Mouse (Mus musculus): ENCODE measurements around the gene Adgrb2. TPM values are rescaled to one million over a fixed set of nuclear protein-coding genes. Genes with fewer than 3 reads are reported as not detected.

The Adgrb2 gene
- total and polyA plus RNA-seq, 3 experiments = 0.04 to 0.15 TPM; not detected in 1

DNA sequence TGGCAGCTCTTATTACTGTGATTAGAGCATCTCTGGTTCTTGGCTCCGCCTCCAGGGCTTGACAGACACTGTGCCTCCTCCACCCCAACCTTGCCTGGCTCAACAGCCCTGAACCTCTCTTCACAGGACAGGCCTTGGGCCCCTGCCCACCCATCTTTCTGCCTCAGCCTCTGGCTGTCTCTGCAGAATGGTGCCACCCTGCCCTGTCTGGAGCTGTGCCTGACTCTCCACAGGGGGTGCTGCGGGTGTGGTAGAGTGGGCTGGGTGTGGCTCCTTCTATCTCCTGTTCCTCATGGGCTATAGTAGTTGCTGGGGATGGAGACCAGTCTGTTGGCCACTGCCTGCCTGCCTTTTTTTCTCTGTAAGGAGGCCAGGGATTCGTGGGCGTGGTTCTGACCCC lies 31.3 kb downstream of the Adgrb2 start:
- TF ChIP-seq MEF2A (IDR thresholded peaks at IDR 0.05; ENCODE audit: extremely low read depth, insufficient replicate concordance, low read depth, low read length, poor library complexity, severe bottlenecking) = no peak
- no peak for TF ChIP-seq TCF12 (IDR thresholded peaks at IDR 0.05; ENCODE audit: low read depth, low read length)
- TF ChIP-seq MYC (IDR thresholded peaks at IDR 0.05; ENCODE audit: low read depth, low read length) = no peak
- no peak for TF ChIP-seq UBTF (IDR thresholded peaks at IDR 0.05; ENCODE audit: borderline replicate concordance, insufficient read depth, low read depth, low read length)
- no peak for TF ChIP-seq JUND (IDR thresholded peaks at IDR 0.05; ENCODE audit: low read depth, low read length)
- TF ChIP-seq KAT2A (conservative IDR thresholded peaks at IDR 0.05; ENCODE audit: low read depth, low read length) = no peak
- TF ChIP-seq GATA1 (IDR thresholded peaks at IDR 0.05; ENCODE audit: low read depth, low read length) = no peak
- no peak for TF ChIP-seq MYB (IDR thresholded peaks at IDR 0.05; ENCODE audit: low read depth, low read length)
- TF ChIP-seq RCOR1 (IDR thresholded peaks at IDR 0.05; ENCODE audit: low read depth, low read length) = no peak
- TF ChIP-seq USF2 (IDR thresholded peaks at IDR 0.05; ENCODE audit: borderline replicate concordance in 1 of 2, insufficient read depth in 1 of 2, low read depth in 1 of 2, low read length in 2 of 2) = no peak
- TF ChIP-seq E2F4 (IDR thresholded peaks at IDR 0.05; ENCODE audit: borderline replicate concordance, low read depth, low read length) = no peak
- no peak for TF ChIP-seq NRF1 (IDR thresholded peaks at IDR 0.05; ENCODE audit: insufficient read depth, low read depth, low read length, poor library complexity, severe bottlenecking)
- TF ChIP-seq TBP (IDR thresholded peaks at IDR 0.05; ENCODE audit: low read depth, low read length) = no peak
- no peak for TF ChIP-seq CTCF (IDR thresholded peaks at IDR 0.05 in 2 of 3, conservative IDR thresholded peaks at IDR 0.05 in 1 of 3; ENCODE audit: control insufficient read depth in 1 of 3, insufficient read depth in 1 of 3, low read depth in 2 of 3, low read length in 3 of 3, poor library complexity in 1 of 3, severe bottlenecking in 1 of 3)
- no peak for TF ChIP-seq POLR2A (IDR thresholded peaks at IDR 0.05; ENCODE audit: control insufficient read depth in 1 of 2, insufficient read depth in 1 of 2, low read depth in 1 of 2, low read length in 2 of 2, poor library complexity in 1 of 2)
- TF ChIP-seq GABPA (IDR thresholded peaks at IDR 0.05; ENCODE audit: low read depth, low read length) = no peak
- no peak for TF ChIP-seq ETS1 (IDR thresholded peaks at IDR 0.05; ENCODE audit: low read depth, low read length)
- TF ChIP-seq NELFE (IDR thresholded peaks at IDR 0.05; ENCODE audit: low read depth, low read length) = no peak
- no peak for TF ChIP-seq POLR2AphosphoS5 (IDR thresholded peaks at IDR 0.05; ENCODE audit: borderline replicate concordance, low read depth, low read length)
- Histone ChIP-seq H3K9ac (ENCODE audit: control insufficient read depth, low read depth, low read length, poor library complexity, severe bottlenecking) (no peak overlapping the region), H3K79me2 (ENCODE audit: control insufficient read depth, insufficient read depth, low read length, poor library complexity) (no peaks in the 10 kb centered on the region), H3K36me3 (ENCODE audit: control insufficient read depth in 1 of 2, insufficient read depth in 2 of 2, low read length in 2 of 2) (no peaks in the 10 kb centered on the region), H3K27me3 (ENCODE audit: control insufficient read depth in 1 of 2, insufficient read depth in 2 of 2, low read length in 2 of 2) (peaks cover 0 to 3% of the 10 kb centered on the region in 2 experiments; a peak in 2 of 4 replicates), H3K27ac (ENCODE audit: control insufficient read depth, low read depth, low read length) (no peak overlapping the region), H3K4me1 (ENCODE audit: control insufficient read depth in 1 of 2, insufficient read depth in 2 of 2, low read length in 2 of 2) (0 out of 4 replicates have a peak, but pooled peaks cover 0 to 4% of the 10 kb centered on the region in 2 experiments), H3K4me3 (ENCODE audit: control insufficient read depth in 1 of 2, insufficient read depth in 1 of 2, low read depth in 2 of 2, low read length in 2 of 2) (no peak overlapping the region), H3K9me3 (replicated peaks; ENCODE audit: insufficient read depth, low read length) (no peaks in the 10 kb centered on the region)
- no peak for DNase-seq (ENCODE audit: low read depth, low spot score)

Data from MEL (cell line).